Mouse (Mus musculus) hindbrain, embryonic 15.5 days (tissue): ENCODE data around the gene Pla2g4b. TPM values are rescaled to one million over a fixed set of nuclear protein-coding genes. Genes with fewer than 3 reads are reported as not detected.

Experiments used
- ATAC-seq: fragments of 200-750 bp; cut with Nextera tagmentation; 2 replicates; pipeline ENCODE4 v1.8.0; 2017; ENCODE audit warnings: low read depth, moderate number of reproducible peaks, moderate TSS enrichment; ENCODE audit not compliant: low FRiP score
- H3K27ac ChIP-seq: fragments of 300-500 bp; sonication (generic); replicated peaks from 2 replicates; pipeline ENCODE4 v1.5.1; 2015; ENCODE audit warnings: mild to moderate bottlenecking, inconsistent platforms
- H3K27me3 ChIP-seq: fragments of 300-500 bp; sonication (generic); 2 replicates; pipeline ENCODE4 v1.6.1; 2015; ENCODE audit warnings: control low read depth, inconsistent platforms
- H3K36me3 ChIP-seq: fragments of 300-500 bp; sonication (generic); 2 replicates; pipeline ENCODE4 v1.6.1; 2015; ENCODE audit warnings: control low read depth, inconsistent platforms
- H3K4me1 ChIP-seq: fragments of 300-500 bp; sonication (generic); replicated peaks from 2 replicates; pipeline ENCODE4 v1.6.1; 2015; ENCODE audit warnings: control low read depth, inconsistent platforms
- H3K4me2 ChIP-seq: fragments of 300-500 bp; sonication (generic); 2 replicates; pipeline ENCODE4 v1.6.1; 2015; ENCODE audit warnings: moderate library complexity, mild to moderate bottlenecking, inconsistent platforms
- H3K4me3 ChIP-seq: fragments of 300-500 bp; sonication (generic); 2 replicates; pipeline ENCODE4 v1.5.1; 2015; ENCODE audit warnings: mild to moderate bottlenecking, inconsistent platforms
- H3K9ac ChIP-seq: fragments of 300-500 bp; sonication (generic); 2 replicates; pipeline ENCODE4 v1.6.1; 2015; ENCODE audit warnings: inconsistent platforms
- H3K9me3 ChIP-seq: fragments of 300-500 bp; sonication (generic); 2 replicates; pipeline ENCODE4 v1.6.1; 2016; ENCODE audit warnings: control low read depth, inconsistent platforms
- WGBS: fragments of 180-500 bp; shearing (Covaris S2); methylation state at CpG from one replicate; pipeline ENCODE4 v1.1.7; 2015; 5-methylcytosine and 5-hydroxymethylcytosine counted together
- polyA plus RNA-seq: library from polyadenylated mRNA; unstranded; fragments of >200 nt; fragmentation: Nextera tagmentation; extraction: Ambion mirVana; gene quantifications from 2 replicates; pipeline ENCODE4 v1.2.1, GENCODE M21; 2015

The Pla2g4b gene
- polyA plus RNA-seq, 1 experiment from 2014 or later = 3.6 TPM

DNA sequence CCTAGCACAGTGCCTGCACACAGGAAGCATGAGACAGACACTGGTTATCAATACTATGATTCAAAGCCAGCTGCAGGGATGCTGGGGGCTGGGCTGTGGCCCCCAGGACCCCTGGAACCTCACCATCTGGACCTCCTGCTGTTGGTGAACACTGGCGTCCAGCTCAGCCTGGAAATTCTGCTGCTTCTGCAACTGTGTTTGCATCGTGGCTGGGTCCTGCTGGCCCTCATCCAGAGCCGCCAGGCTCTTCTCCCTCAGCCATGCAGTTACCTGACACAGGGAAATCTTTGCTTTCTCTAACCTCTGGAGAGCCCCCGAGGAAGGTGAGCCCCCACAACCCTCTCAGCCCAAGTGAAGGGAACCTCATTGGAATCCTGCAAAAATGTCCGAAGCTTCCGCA, 18.2 kb downstream of the Pla2g4b start:
- Histone ChIP-seq H3K27me3 (no peaks in the 10 kb centered on the region), H3K4me3 (no peak overlapping the region), H3K36me3 (no peaks in the 10 kb centered on the region), H3K9ac (no peak overlapping the region), H3K27ac (no peak overlapping the region), H3K9me3 (no peaks in the 10 kb centered on the region), H3K4me1 (no peaks in the 10 kb centered on the region), H3K4me2 (no peak overlapping the region)
- 57% methylated on average over 6 of the region's 6 CpGs for WGBS
- ATAC-seq = no peak

DNA sequence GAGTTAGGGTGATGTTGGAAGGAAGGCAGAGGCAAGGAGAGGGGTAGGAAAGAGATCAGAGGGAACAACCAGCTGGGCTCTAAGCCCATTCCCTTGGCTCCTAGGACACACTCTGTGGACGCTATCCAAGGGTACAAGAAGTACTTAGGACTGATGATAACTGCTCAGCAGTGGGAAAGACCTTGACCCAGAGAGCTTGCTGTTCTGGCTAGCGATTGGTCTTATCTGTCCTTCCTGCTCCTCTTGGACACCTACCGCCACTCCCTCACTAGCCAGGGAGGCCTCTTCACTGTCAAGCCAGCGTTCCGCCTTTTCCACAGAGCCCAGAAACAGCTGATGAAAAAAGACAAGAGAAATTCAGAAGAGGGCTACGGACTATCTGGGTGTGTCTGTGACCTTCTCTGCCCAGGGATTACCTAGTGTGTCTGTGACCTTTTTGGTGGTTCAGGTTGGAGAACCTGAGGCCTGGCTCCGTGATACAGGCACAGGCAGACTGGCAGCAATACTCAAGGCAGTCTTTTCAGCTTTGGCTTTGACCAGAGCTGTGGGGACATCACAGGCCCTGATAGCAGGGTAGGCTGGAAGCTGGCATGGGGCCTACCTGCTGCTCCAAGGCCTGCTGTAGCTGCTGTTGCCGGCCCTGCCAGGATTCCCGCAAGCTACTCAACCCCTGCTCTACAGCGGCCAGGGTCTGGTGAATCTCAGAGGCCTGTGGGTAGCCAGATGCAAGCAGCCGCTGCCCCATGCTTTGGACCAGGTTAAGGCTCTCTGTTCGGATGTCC, 21.7 kb downstream of the Pla2g4b start:
- Histone ChIP-seq H3K27ac (no peak overlapping the region), H3K4me1 (no peaks in the 10 kb centered on the region), H3K9ac (no peak overlapping the region), H3K27me3 (no peaks in the 10 kb centered on the region), H3K4me3 (no peak overlapping the region), H3K36me3 (no peaks in the 10 kb centered on the region), H3K9me3 (no peaks in the 10 kb centered on the region), H3K4me2 (no peak overlapping the region)
- WGBS = 88% methylated on average over 12 of the region's 12 CpGs
- ATAC-seq = no peak

DNA sequence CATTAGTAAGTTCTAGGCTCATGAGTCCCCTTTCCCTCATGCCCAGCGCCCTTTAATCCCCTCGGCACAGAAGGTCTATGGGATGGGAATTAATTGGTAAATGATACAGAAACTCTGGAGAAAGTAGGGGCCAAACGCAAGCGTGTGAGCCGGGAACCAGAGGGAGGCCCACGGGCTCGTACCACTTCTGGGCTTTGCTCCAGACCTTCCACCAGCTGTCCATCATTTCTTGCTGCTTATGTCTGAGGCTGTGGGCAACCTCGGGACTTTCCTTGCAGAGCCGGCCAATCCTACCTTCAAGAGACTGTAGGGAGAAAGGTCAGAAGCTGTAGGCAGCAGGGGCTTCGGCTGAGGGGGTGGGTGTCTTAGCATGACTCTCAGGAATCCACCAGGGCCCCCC, 22.7 kb downstream of the Pla2g4b start:
- H3K27me3 ChIP-seq = no peaks in the 10 kb centered on the region
- no peak overlapping the region for H3K4me3 ChIP-seq
- no peaks in the 10 kb centered on the region for H3K9me3 ChIP-seq
- H3K4me2 ChIP-seq = no peak overlapping the region
- no peaks in the 10 kb centered on the region for H3K36me3 ChIP-seq
- no peak overlapping the region for H3K9ac ChIP-seq
- 82% methylated on average over 10 of the region's 10 CpGs for WGBS
- H3K4me1 ChIP-seq = no peaks in the 10 kb centered on the region
- H3K27ac ChIP-seq = no peak overlapping the region
- no peak for ATAC-seq

DNA sequence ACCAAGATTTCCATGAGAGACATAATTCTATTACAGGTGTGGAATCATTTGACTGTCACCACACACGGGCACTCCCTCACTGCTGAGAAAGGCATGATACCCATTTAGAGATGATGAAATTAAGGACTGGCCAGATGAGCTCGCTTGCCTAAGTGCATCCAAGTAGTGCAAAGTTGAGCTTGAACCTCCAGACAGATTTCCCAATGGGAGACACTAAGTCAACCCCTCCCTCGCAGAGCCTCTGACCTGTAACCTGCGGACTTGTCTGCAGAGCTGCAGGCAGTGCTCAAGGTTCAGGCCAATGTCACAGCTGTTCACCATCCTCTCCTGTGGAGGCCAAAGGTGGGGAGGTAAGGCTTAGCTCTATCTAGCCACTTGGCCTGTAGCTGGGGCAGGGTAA, 25.6 kb downstream of the Pla2g4b start:
- Histone ChIP-seq H3K9ac (no peak overlapping the region), H3K4me2 (no peak overlapping the region), H3K36me3 (no peaks in the 10 kb centered on the region), H3K4me1 (no peaks in the 10 kb centered on the region), H3K27ac (no peak overlapping the region), H3K4me3 (no peak overlapping the region), H3K9me3 (no peaks in the 10 kb centered on the region), H3K27me3 (no peaks in the 10 kb centered on the region)
- no peak for ATAC-seq
- 91% methylated on average over 4 of the region's 4 CpGs for WGBS

DNA sequence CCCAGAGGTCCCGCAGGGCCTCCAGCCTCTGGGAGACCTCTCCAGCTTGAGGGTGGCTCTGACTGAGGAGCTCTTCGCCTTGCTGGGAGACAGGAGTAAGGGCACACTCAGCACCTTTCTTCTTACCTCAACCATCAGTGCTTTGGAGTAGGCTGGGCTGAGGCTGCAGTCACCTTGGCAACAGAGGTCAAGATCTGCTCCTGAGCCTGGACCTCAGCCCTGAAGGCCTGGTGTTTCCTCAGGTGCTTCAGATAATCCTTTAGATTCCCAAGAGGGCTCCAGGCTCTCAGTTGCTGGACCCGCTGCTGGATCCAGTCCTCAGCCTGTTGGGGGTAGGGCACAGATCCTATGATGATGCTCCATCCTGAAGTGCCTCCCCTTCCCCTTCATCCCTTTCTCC, 26.2 kb downstream of the Pla2g4b start:
- no peaks in the 10 kb centered on the region for H3K4me1 ChIP-seq
- no peak overlapping the region for H3K27ac ChIP-seq
- no peak overlapping the region for H3K9ac ChIP-seq
- no peaks in the 10 kb centered on the region for H3K36me3 ChIP-seq
- no peaks in the 10 kb centered on the region for H3K27me3 ChIP-seq
- no peaks in the 10 kb centered on the region for H3K9me3 ChIP-seq
- WGBS = 94% methylated on average over 3 of the region's 3 CpGs
- ATAC-seq = no peak
- no peak overlapping the region for H3K4me3 ChIP-seq
- H3K4me2 ChIP-seq = no peak overlapping the region

DNA sequence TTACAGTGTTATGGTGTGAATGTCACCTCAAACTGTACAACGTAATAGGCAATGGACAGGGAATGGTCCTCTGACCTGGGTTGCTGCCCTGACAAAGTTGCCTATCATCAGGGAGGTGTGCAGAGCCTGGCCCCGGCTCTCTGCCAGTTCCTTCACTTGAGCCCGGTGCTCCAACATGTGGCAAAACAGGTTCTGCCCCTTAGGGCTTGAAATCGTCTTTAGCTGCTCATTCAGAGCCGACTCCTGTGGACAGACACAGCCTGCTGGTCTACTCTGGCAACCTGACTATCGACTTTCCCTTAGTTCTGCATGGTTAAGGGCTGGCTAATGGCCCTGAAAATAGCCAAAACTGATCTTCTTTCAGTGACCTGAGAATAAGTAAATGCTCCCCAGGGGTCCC, 27.0 kb downstream of the Pla2g4b start:
- ATAC-seq = no peak
- Histone ChIP-seq H3K27ac (no peak overlapping the region), H3K9me3 (no peaks in the 10 kb centered on the region), H3K4me3 (no peak overlapping the region), H3K9ac (no peak overlapping the region), H3K4me2 (no peak overlapping the region), H3K36me3 (no peaks in the 10 kb centered on the region), H3K4me1 (no peaks in the 10 kb centered on the region), H3K27me3 (no peaks in the 10 kb centered on the region)
- 69% methylated on average over 6 of the region's 6 CpGs for WGBS

DNA sequence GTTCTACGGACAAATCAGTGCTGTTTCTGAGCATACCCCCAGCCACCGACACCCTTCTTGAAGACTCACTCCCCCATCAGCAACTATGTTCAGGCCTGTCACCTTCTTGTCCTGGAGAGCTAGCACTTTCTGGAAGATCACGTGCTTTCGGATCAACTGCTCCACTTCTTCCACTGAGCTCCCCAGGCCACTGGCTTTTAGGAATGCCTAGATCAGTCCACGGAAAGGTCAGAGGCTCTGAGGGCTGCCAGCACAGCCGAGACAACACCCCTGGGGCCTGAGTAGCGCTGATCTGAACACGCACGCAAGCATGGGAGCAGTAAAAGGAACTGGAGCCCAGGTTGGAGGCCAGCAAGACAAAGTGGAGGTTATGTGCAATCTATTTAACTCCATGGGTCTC, 27.4 kb downstream of the Pla2g4b start:
- 73% methylated on average over 9 of the region's 9 CpGs for WGBS
- no peak overlapping the region for H3K4me3 ChIP-seq
- ATAC-seq = no peak

DNA sequence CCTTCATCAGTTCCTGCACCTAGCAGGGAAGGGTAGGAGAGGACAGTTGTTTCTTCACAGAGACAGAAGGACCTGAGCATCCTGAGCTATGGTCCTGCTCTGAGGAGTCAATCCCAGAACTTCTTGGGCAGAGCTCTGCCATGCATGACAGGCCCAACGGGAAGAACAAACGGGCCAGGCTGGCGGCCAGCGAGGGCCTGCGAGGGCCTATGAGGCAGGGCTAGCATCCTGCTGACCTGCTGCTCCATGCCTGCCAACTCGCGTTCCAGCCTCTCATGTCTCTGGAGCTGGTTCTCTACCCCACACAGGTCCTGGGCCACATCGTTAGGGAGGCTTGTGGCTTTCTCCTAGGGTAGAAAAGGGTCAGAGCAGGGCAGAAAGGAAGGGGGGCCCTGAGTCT, 29.0 kb downstream of the Pla2g4b start:
- no peak overlapping the region for H3K9ac ChIP-seq
- ATAC-seq = no peak
- H3K4me1 ChIP-seq = no peaks in the 10 kb centered on the region
- no peak overlapping the region for H3K4me2 ChIP-seq
- WGBS = 82% methylated on average over 8 of the region's 8 CpGs
- no peaks in the 10 kb centered on the region for H3K36me3 ChIP-seq
- H3K4me3 ChIP-seq = no peak overlapping the region
- H3K9me3 ChIP-seq = no peaks in the 10 kb centered on the region
- no peak overlapping the region for H3K27ac ChIP-seq
- no peaks in the 10 kb centered on the region for H3K27me3 ChIP-seq

More for the DNA sequence above, 27.4 kb downstream of the Pla2g4b start:
- Histone ChIP-seq H3K27ac (no peak overlapping the region), H3K27me3 (no peaks in the 10 kb centered on the region), H3K4me1 (no peaks in the 10 kb centered on the region), H3K4me2 (no peak overlapping the region), H3K9me3 (no peaks in the 10 kb centered on the region), H3K9ac (no peak overlapping the region), H3K36me3 (no peaks in the 10 kb centered on the region)

DNA sequence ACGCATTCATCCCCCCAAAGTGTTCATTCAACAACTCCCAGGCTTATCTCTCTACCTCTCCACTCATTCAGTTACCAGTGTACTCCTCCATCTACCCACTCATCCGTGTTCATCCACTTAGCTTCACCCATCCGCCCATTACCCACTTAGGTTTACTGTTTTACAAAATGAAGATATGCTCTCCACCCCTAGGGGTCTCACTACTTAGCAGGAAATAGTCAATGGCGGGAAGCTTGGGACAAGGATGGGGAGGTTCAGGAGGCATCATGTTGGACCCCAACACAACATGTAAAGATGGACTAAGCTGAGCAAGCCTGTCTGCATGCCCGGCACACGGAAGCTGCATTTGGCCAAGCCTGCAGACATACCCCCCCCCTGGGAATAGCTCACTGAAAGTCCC, 31.4 kb downstream of the Pla2g4b start:
- H3K4me2 ChIP-seq = no peak overlapping the region
- 0 out of 2 replicates have a peak, but pooled peaks cover 7% of the 10 kb centered on the region for H3K4me1 ChIP-seq
- no peak for ATAC-seq
- no peaks in the 10 kb centered on the region; the same call in 1 of the 2 replicates for H3K27me3 ChIP-seq
- no peak overlapping the region for H3K4me3 ChIP-seq
- H3K27ac ChIP-seq = no peak overlapping the region
- H3K36me3 ChIP-seq = no peaks in the 10 kb centered on the region
- no peaks in the 10 kb centered on the region for H3K9me3 ChIP-seq
- 87% methylated on average over 6 of the region's 6 CpGs for WGBS
- H3K9ac ChIP-seq = no peak overlapping the region

DNA sequence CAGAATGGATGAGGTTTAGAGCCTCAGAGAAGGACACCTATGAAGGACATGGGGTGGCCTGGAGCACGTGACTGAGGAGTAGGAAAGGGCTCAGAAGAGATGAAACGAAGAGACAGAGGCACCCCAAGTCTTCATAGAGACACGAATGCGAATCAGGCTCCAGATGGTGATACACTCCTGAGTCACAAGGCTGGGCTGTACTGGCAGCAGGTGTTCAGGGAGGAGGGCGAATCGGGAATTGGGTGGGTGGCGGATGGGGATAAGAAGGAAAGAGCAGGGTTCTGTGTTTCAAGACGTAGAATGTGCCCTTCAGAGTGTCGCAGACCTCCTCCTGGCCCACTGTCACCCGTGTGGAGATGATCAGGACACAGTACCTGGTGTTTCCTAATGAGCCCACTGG, 32.0 kb downstream of the Pla2g4b start:
- no peaks in the 10 kb centered on the region; the same call in 1 of the 2 replicates for H3K27me3 ChIP-seq
- 0 out of 2 replicates have a peak, but pooled peaks cover 7% of the 10 kb centered on the region for H3K4me1 ChIP-seq
- 94% methylated on average over 10 of the region's 10 CpGs for WGBS
- no peak overlapping the region for H3K4me2 ChIP-seq
- no peak overlapping the region for H3K27ac ChIP-seq
- no peak for ATAC-seq
- no peaks in the 10 kb centered on the region for H3K9me3 ChIP-seq
- H3K9ac ChIP-seq = no peak overlapping the region
- no peak overlapping the region for H3K4me3 ChIP-seq
- H3K36me3 ChIP-seq = no peaks in the 10 kb centered on the region

DNA sequence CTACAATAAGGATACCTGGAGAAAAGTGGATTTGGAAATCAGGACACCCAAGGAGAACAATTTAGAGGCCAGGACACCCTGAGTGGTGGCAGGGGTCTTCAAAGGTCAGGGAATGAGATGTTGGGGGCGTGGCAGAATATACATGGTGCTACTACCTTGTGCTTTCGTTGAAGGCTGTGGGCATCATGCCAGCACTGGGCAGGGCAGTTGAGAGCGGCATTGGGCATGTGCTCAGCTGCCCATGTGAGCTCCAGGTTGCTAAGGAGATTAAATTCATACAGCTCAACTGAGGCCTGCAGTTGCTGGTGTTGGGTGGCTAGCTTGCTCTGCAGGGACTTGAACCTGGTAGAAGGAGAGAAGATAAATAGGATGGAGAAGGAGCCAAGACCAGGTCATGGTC, 33.0 kb downstream of the Pla2g4b start:
- Histone ChIP-seq H3K27me3 (no peaks in the 10 kb centered on the region; the same call in 1 of the 2 replicates), H3K4me1 (0 out of 2 replicates have a peak, but pooled peaks cover 7% of the 10 kb centered on the region), H3K4me2 (no peak overlapping the region), H3K36me3 (no peaks in the 10 kb centered on the region), H3K9me3 (no peaks in the 10 kb centered on the region), H3K27ac (no peak overlapping the region), H3K9ac (no peak overlapping the region), H3K4me3 (no peak overlapping the region)
- 79% methylated on average over 3 of the region's 3 CpGs for WGBS
- no peak for ATAC-seq

DNA sequence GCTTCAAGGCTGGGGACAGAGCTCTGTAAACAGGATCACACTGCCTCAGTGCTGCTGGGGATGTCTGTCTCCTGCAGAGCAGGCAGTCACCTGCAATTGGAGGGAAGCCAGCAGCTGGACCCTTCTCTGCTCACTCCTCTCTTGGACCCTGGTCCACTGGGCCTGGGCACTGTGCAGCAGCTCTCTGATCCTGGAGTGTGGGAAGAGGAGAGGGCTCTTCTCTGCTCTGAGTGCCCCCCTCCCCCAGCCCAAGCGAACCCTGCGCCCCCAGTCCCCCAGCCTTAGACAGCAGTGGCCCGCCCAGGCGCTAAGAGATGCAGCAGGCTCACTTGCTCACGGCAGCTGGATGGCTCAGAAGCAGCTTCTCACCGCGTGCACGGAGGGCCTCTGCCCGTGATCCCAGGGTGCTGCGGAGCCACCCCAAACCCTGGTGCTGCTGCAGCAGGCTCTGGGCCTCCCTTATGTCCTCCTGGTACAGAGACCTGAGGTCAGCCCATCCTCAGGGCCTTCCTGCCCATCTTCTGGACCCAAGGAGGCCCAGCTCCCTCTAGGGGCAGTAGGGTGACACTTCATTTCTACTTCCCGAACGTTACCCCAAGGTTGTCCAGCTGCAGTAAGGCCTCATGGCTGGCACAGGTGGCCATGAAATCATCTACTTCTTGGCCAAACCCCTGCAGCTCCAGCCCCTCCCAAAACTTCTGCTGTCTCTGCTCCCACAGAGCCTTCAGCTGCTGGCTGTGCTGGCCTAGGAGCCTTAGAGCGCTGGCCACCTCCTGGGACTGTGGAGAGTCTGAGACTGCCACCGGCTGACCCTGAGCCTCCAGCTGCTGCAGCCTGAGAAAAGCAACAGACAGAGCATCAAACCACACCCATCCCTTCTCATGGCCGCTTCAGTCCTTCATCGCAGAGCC, 35.6 kb downstream of the Pla2g4b start:
- H3K4me3 ChIP-seq = no peak overlapping the region
- no peak overlapping the region for H3K27ac ChIP-seq
- H3K36me3 ChIP-seq = no peaks in the 10 kb centered on the region
- no peak overlapping the region for H3K9ac ChIP-seq
- 39% methylated on average over 16 of the region's 16 CpGs for WGBS
- 0 out of 2 replicates have a peak, but pooled peaks cover 7% of the 10 kb centered on the region for H3K4me1 ChIP-seq
- no peak overlapping the region for H3K4me2 ChIP-seq
- no peaks in the 10 kb centered on the region for H3K9me3 ChIP-seq
- peak; percentile 49; the same call in 1 of the 2 replicates for ATAC-seq
- no peaks in the 10 kb centered on the region; the same call in 1 of the 2 replicates for H3K27me3 ChIP-seq
